Mouse (Mus musculus) embryonic facial prominence, embryonic 14.5 days (tissue): ENCODE data around the gene Ndp. TPM values are rescaled to one million over a fixed set of nuclear protein-coding genes. Genes with fewer than 3 reads are reported as not detected.

Source experiments
- polyA plus RNA-seq: library from polyadenylated mRNA; unstranded; fragments of >200 nt; fragmentation: Nextera tagmentation; extraction: Ambion mirVana; gene quantifications from 2 replicates; pipeline ENCODE4 v1.2.1, GENCODE M21; 2014

Gene Ndp
- polyA plus RNA-seq, 1 experiment from 2014 or later, result 2.8 TPM

Other genes starting within 250 kb of the Ndp start
- gene Maob, start 94.4 kb downstream of the Ndp start, polyA plus RNA-seq, result 17.1 and 17.8 TPM in 2 replicates